Mouse (Mus musculus) left cerebral cortex, postnatal 14 days (tissue): ENCODE measurements around the gene Nmur2. TPM values are rescaled to one million over a fixed set of nuclear protein-coding genes. Genes with fewer than 3 reads are reported as not detected.

Experiments used
- DNase-seq, 2 experiments: peaks; one replicate each; pipeline ENCODE4 v3.0.0; 2021 to 2022; ENCODE audit warnings: low spot score in 2 of 2, mixed read lengths in 1 of 2
- intact Hi-C: fragments of 180-260 bp; cut with DNase I; formaldehyde crosslinking; loops from one replicate; pipeline ENCODE4 v1.15.1; 2025
- long read RNA-seq, 2 experiments: library from polyadenylated mRNA; stranded (forward); transcript quantifications; one replicate each; pipeline ENCODE4 v2.0.0; 2021
- total RNA-seq, 2 experiments: library from RNA; stranded (reverse); gene quantifications; 2 replicates each; pipeline ENCODE4 v1.2.3; 2021

The Nmur2 gene
- total RNA-seq: under 1 TPM in 1 of 2 experiments, not detected in 1; 0.23 TPM
- long read RNA-seq, experiment 1: 0 reads
- long read RNA-seq, experiment 2: 0 reads

GRCm38 (mm10) chr11:56040917-56041316 lies at the start of gene Nmur2:
Nmur2 (minus strand) TSS chr11:56041010.
- no peak for DNase-seq
- intact Hi-C loops: no loop called here

GRCm38 (mm10) chr11:56089127-56089689 lies 48.4 kb upstream of the Nmur2 start:
- intact Hi-C loops: no loop called here
- no peak for DNase-seq

DNA sequence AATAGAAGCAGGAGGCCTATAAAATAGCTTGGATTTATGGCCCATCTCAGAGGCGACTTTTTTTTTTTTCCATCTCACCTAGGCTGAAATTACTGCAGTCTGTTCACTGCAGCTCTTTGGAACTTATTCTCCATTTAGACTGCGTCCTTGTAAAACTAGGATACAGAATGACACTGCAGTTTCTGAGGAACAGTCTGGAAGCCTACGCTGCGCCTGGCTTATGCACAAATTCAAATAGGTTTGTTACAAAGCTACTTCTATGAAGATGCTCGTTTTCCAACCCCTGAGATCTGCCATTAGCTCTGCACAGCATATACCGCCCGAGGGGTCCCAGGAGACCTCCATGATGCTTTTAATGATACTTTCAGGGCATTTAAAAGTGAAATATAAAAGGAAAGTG lies 31.3 kb upstream of the Nmur2 start:
- peak; percentile 61 to 69 for DNase-seq
- intact Hi-C loops: no loop called here

GRCm38 (mm10) chr11:56069658-56070057 lies 28.8 kb upstream of the Nmur2 start:
- no peak for DNase-seq
- intact Hi-C loops: no loop called here

DNA sequence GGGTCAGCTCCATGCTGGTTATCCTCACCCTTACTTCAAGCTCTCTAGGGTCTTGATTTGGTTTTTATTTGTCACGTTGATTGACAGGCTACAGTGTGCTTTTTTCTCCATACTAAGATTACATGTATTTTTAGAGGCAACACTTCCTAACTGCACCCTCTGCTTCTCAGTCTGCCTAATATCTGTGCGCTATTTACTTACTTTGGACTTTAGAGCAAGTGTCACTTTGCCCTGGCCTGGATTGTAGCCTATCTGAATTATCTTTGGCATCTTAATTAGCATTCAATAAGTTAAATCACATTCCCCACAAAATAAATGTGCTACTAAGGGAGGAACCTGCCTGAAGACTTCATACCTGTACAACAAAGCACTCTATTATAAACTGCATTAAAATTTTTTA lies 24.3 kb upstream of the Nmur2 start:
- intact Hi-C loops: no loop called here

GRCm38 (mm10) chr11:56064575-56064974 lies 23.8 kb upstream of the Nmur2 start:
- DNase-seq: no peak
- intact Hi-C loops: no loop called here

More for the DNA sequence above, 24.3 kb upstream of the Nmur2 start:
- DNase-seq: no peak

GRCm38 (mm10) chr11:56059236-56059635 lies 18.4 kb upstream of the Nmur2 start:
- DNase-seq: no peak
- intact Hi-C loops: no loop called here

GRCm38 (mm10) chr11:56054439-56054838 lies 13.6 kb upstream of the Nmur2 start:
- intact Hi-C loops: no loop called here
- DNase-seq: no peak

DNA sequence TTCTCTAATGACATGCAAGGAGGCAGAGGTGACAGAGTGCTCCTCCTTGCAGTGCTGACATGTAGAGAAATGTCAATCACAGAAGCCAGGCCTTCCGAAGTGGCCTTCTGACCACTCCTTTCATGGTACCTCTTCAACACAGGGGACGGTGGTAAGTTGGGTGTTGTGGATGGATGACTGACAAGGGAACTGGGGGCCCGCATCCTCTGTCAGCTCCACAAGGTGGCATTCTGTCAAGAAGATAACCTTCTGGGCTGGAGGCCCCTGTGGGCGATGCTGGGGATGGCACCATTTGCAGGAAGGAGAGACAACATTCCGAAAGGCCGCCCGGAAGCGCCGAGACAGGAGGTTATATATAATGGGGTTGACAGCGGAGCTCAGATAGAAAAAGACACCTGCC lies 14.0 kb downstream of the Nmur2 start:
- intact Hi-C loops: no loop called here
- no peak for DNase-seq

- peak in 1 of 2 experiments; percentile 62 for DNase-seq
- intact Hi-C loops: no loop called here
Observed at GRCm38 (mm10) chr11:56025746-56026570, 14.9 kb downstream of the Nmur2 start.

GRCm38 (mm10) chr11:56013510-56014057 lies 27.2 kb downstream of the Nmur2 start:
- DNase-seq: peak; percentile 26 to 30
- intact Hi-C loops: loop anchor here (1.0 kb wide), 1 partner anchor 95 kb away; no protein-coding TSS in a partner anchor

DNA sequence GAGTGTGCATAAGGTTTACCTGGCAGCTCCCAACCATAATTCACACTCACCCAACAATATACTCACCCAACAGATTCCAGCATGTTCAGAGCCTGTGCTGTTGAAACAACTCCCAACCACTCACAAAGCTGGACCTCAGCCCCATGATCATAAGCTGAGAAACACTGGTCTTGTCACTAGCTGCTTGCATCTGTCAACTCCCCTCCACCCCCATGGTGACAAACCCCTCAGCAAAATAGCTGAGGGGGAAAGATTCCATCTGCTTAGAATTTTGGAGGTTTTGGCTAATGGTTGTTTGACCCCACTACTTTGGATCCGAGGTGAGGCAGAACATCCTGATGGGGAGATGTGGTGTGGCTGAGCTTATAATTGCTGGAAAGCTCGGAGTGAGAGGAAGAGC lies 28.4 kb downstream of the Nmur2 start:
- intact Hi-C loops: no loop called here
- DNase-seq: no peak

DNA sequence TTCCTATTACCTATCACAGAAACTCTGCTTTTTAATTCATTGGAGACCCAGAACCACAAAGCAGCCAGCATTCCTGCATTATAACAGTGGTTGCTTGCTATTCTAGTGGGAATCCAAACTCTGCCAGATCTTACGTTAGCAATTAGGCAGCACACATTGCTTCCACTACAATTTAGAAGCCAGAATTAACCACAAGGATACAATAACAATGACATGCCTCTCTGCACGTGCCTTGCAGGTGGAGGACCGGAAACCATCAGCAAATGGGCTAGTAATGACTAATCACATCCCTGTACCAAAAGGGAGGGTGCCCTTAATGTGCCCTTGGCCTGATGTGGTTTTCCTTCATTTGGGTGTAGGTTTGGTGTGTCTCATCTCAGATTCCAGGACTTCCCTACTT lies 32.5 kb downstream of the Nmur2 start:
- intact Hi-C loops: no loop called here
- no peak for DNase-seq

- intact Hi-C loops: loop anchor here (10.0 kb wide), 1 partner anchor 388 kb away; the partner anchor contains the start of gene Glra1
- no peak for DNase-seq
Observed at GRCm38 (mm10) chr11:55992799-55993198, 48.0 kb downstream of the Nmur2 start.

GRCm38 (mm10) chr11:55992148-55992547 lies 48.7 kb downstream of the Nmur2 start:
- intact Hi-C loops: loop anchor here (10.0 kb wide), 1 partner anchor 387 kb away; the partner anchor contains the start of gene Glra1

GRCm38 (mm10) chr11:55991505-55992066 lies 49.2 kb downstream of the Nmur2 start:
- intact Hi-C loops: loop anchor here (2.0 to 10.0 kb wide), 2 partner anchors 387 to 473 kb away; partner anchors contain the start of gene Glra1
- peak; percentile 48 to 55 for DNase-seq

More at GRCm38 (mm10) chr11:55992148-55992547, 48.7 kb downstream of the Nmur2 start:
- DNase-seq: no peak

DNA sequence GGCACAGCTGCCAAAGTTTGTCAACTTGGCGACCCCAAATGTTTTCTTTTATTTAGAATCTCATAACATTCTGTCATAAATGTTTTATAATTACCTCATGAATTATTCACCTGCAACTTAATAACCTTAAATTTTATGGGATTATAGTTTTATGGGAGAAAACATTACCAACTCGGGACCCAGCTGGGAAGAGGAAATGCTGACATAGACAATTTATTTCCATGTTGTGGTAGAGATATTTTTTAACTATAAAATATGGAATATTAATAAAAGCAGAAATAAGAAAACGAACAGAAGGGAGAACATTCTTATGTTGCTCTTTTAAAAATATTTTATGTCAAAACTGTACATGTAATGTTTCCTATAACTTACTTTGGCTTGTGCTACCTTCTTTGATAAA lies 56.2 kb downstream of the Nmur2 start:
- DNase-seq: no peak
- intact Hi-C loops: no loop called here

- intact Hi-C loops: no loop called here
- no peak for DNase-seq
Observed at GRCm38 (mm10) chr11:55981656-55982055, 59.2 kb downstream of the Nmur2 start.

DNA sequence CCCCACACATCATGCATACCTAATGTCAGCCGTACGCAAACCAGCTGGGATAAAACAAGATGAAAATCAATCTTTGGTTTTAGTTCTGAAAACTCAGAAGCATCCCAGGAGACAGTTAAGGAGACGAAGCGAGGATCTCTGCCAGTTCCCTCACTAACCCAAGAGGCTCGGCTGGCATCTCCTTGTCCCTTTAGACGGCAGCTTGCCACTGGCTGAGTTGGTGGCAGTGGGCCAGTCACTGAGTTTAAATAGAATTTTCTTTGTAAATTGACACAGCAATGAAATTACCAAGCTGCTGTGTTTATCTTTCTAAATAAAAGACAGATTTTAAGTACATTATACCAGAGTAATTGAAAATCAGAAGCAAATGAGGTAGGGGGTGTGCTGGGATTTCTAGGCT lies 62.7 kb downstream of the Nmur2 start:
- intact Hi-C loops: no loop called here
- DNase-seq: peak; percentile 26 to 30
